Mouse (Mus musculus): ENCODE measurements around the gene Eef2kmt. TPM values are rescaled to one million over a fixed set of nuclear protein-coding genes. Genes with fewer than 3 reads are reported as not detected.

Gene Eef2kmt
- polyA plus RNA-seq, 1 experiment from 2014 or later, result 19.8 TPM

DNA sequence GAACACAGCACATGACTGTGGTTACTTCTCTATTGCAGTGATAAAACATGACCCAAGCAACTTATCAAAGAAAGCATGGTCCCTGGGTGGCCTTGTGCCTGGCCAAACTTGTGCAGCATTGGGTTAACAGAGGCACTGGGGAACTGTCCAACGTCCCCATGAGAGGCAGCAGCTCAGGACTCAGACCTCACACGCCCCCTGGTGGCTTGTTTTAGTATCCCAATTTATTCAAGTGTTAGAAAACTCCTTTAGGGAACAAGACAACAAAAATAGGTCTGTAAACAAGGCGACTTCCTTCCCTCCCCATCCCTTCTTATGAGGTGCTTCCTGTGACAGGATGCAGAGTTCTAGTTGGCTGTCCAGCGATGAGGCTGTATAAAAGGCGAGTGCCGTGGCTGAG is 60.7 kb downstream of the Eef2kmt start:
- 32% methylated on average over 6 of the region's 6 CpGs for WGBS
- no peak for ATAC-seq (replicated peaks; ENCODE audit: insufficient number of reproducible peaks, insufficient read depth, low FRiP score, low read depth)
- H3K4me3 ChIP-seq, result no peak overlapping the region
- H3K4me2 ChIP-seq, result no peak overlapping the region
- H3K27ac ChIP-seq, result no peak overlapping the region
- no peaks in the 10 kb centered on the region for H3K9me3 ChIP-seq (replicated peaks)
- H3K27me3 ChIP-seq, result no peaks in the 10 kb centered on the region; the same call in 1 of the 2 replicates
- peaks cover 8% of the 10 kb centered on the region; the same call in 1 of the 2 replicates for H3K36me3 ChIP-seq
- no peaks in the 10 kb centered on the region for H3K4me1 ChIP-seq (replicated peaks)
- H3K9ac ChIP-seq, result no peak overlapping the region

Small RNA genes within 50 kb of the gene (microRNA-seq; reads per million reads assigned to microRNA genes)
- gene Gm23689 (not detected), gene Gm26095 (not detected), gene Mir6364 (not detected)

Other genes with a start within 250 kb of the Eef2kmt start
- 3.3 and 5.9 TPM in 2 replicates for gene Smim22, start 248.7 kb downstream of the Eef2kmt start, polyA plus RNA-seq (2015; fragmentation: Nextera tagmentation; extraction: Ambion mirVana)
- 46.9 and 57.0 TPM in 2 replicates for gene Rogdi, start 242.4 kb downstream of the Eef2kmt start, polyA plus RNA-seq (2015; fragmentation: Nextera tagmentation; extraction: Ambion mirVana)
- 78.8 and 93.9 TPM in 2 replicates for gene Glyr1, start 206.1 kb downstream of the Eef2kmt start, polyA plus RNA-seq (2015; fragmentation: Nextera tagmentation; extraction: Ambion mirVana)
- gene Ubn1, start 205.9 kb downstream of the Eef2kmt start, polyA plus RNA-seq (2015; fragmentation: Nextera tagmentation; extraction: Ambion mirVana), result 11.8 and 15.7 TPM in 2 replicates
- gene Ppl, start 123.6 kb downstream of the Eef2kmt start, polyA plus RNA-seq (2015; fragmentation: Nextera tagmentation; extraction: Ambion mirVana), result 1.3 and 2.3 TPM in 2 replicates
- 0.06 and 0.08 TPM in 2 replicates for gene Sec14l5, start 108.9 kb downstream of the Eef2kmt start, polyA plus RNA-seq (2015; fragmentation: Nextera tagmentation; extraction: Ambion mirVana)
- 12.4 and 17.4 TPM in 2 replicates for gene Nagpa, start 52.0 kb downstream of the Eef2kmt start, polyA plus RNA-seq (2015; fragmentation: Nextera tagmentation; extraction: Ambion mirVana)
- gene AU021092, start 33.7 kb downstream of the Eef2kmt start, polyA plus RNA-seq (2015; fragmentation: Nextera tagmentation; extraction: Ambion mirVana), result 6.3 and 8.9 TPM in 2 replicates
- 24.9 and 29.1 TPM in 2 replicates for gene Alg1, start 22.4 kb downstream of the Eef2kmt start, polyA plus RNA-seq (2015; fragmentation: Nextera tagmentation; extraction: Ambion mirVana)

Measured in heart, embryonic 15.5 days (tissue).